27 mouse cellular contexts compared by ENCODE assay signal in genomic region chr11:44319136-44319535, GRCm38 (mm10).
"Had no signal": no experiment of that assay in that cellular context is flagged by ENCODE, and none has a peak within 500 bp of the region (broad histone marks: within the 10 kb centered on the region; RNA-seq: fewer than 3 reads in every experiment).

No protein-coding gene starts in this region.

- H3K27me3 ChIP-seq: heart, embryonic 13.5 days; heart, embryonic 15.5 days; hindbrain, embryonic 15.5 days; kidney, embryonic 15.5 days; limb, embryonic 12.5 days; liver, embryonic 13.5 days; liver, embryonic 15.5 days had no signal

- DNase-seq: gastrocnemius, adult 2 months; gastrocnemius, postnatal 10 days; gastrocnemius, postnatal 25 days; heart, adult 2 months; heart, postnatal 14 days; heart, postnatal 36 days; kidney, adult 11 months; kidney, adult 2 months; kidney, adult 9 months; kidney, postnatal 14 days; kidney, postnatal 36 days; liver; liver, embryonic 13.5 days had no signal

- H3K4me3 ChIP-seq: gastrocnemius, adult 2 months; heart, adult 2 months; heart, embryonic 13.5 days; heart, embryonic 15.5 days; hindbrain, embryonic 13.5 days; hindbrain, embryonic 15.5 days; kidney, embryonic 15.5 days; left cerebral cortex, adult 2 months; limb, embryonic 10.5 days; limb, embryonic 12.5 days; liver, embryonic 13.5 days; liver, embryonic 15.5 days had no signal

- H3K4me2 ChIP-seq: heart, embryonic 11.5 days; heart, embryonic 13.5 days; heart, embryonic 15.5 days; hindbrain, embryonic 13.5 days; hindbrain, embryonic 15.5 days; kidney, embryonic 15.5 days; limb, embryonic 12.5 days; liver, embryonic 11.5 days; liver, embryonic 13.5 days; liver, embryonic 15.5 days had no signal

- H3K4me1 ChIP-seq: heart, embryonic 13.5 days; hindbrain, embryonic 13.5 days; hindbrain, embryonic 15.5 days; kidney, embryonic 15.5 days; limb, embryonic 10.5 days; limb, embryonic 12.5 days; liver, embryonic 13.5 days; liver, embryonic 15.5 days had no signal

- H3K36me3 ChIP-seq: heart, embryonic 13.5 days; heart, embryonic 15.5 days; hindbrain, embryonic 13.5 days; hindbrain, embryonic 15.5 days; kidney, embryonic 15.5 days; limb, embryonic 10.5 days; limb, embryonic 12.5 days; liver, embryonic 13.5 days; liver, embryonic 15.5 days had no signal

- ATAC-seq: hindbrain, postnatal 0 days; intestine, embryonic 16.5 days had no signal

- H3K9me3 ChIP-seq: heart, embryonic 13.5 days; heart, embryonic 15.5 days; hindbrain, embryonic 13.5 days; hindbrain, embryonic 15.5 days; kidney, embryonic 15.5 days; limb, embryonic 10.5 days; liver, embryonic 13.5 days; liver, embryonic 15.5 days had no signal

- H3K9ac ChIP-seq: heart, embryonic 13.5 days; heart, embryonic 15.5 days; hindbrain, embryonic 13.5 days; hindbrain, embryonic 15.5 days; kidney, embryonic 15.5 days; limb, embryonic 12.5 days; liver, embryonic 13.5 days; liver, embryonic 15.5 days had no signal

- H3K27ac ChIP-seq: gastrocnemius, adult 2 months; heart, adult 2 months; heart, embryonic 13.5 days; heart, embryonic 15.5 days; hindbrain, embryonic 13.5 days; hindbrain, embryonic 15.5 days; hindbrain, postnatal 0 days; kidney, embryonic 15.5 days; kidney, postnatal 0 days; left cerebral cortex, adult 2 months; limb, embryonic 10.5 days; limb, embryonic 12.5 days; liver, embryonic 13.5 days; liver, embryonic 15.5 days had no signal
